Mouse (Mus musculus) midbrain, embryonic 15.5 days (tissue): ENCODE results near the gene Fgf4. TPM values are rescaled to one million over a fixed set of nuclear protein-coding genes. Genes with fewer than 3 reads are reported as not detected.

Source experiments
- ATAC-seq: fragments of 200-750 bp; cut with Nextera tagmentation; replicated peaks from 2 replicates; pipeline ENCODE4 v1.8.0; 2017; ENCODE audit warnings: moderate TSS enrichment
- H3K27ac ChIP-seq: fragments of 300-500 bp; sonication (generic); 2 replicates; pipeline ENCODE4 v1.5.1; 2015; ENCODE audit warnings: mild to moderate bottlenecking, inconsistent platforms
- H3K27me3 ChIP-seq: fragments of 300-500 bp; sonication (generic); replicated peaks from 2 replicates; pipeline ENCODE4 v1.6.1; 2015; ENCODE audit warnings: inconsistent platforms
- H3K36me3 ChIP-seq: fragments of 300-500 bp; sonication (generic); replicated peaks from 2 replicates; pipeline ENCODE4 v1.6.1; 2015; ENCODE audit warnings: inconsistent platforms
- H3K4me1 ChIP-seq: fragments of 300-500 bp; sonication (generic); 2 replicates; pipeline ENCODE4 v1.6.1; 2015; ENCODE audit warnings: inconsistent platforms
- H3K4me2 ChIP-seq: fragments of 300-500 bp; sonication (generic); 2 replicates; pipeline ENCODE4 v1.6.1; 2015; ENCODE audit warnings: inconsistent platforms, mild to moderate bottlenecking, moderate library complexity
- H3K4me3 ChIP-seq: fragments of 300-500 bp; sonication (generic); 2 replicates; pipeline ENCODE4 v1.5.1; 2015; ENCODE audit warnings: mild to moderate bottlenecking, inconsistent platforms
- H3K9ac ChIP-seq: fragments of 300-500 bp; sonication (generic); 2 replicates; pipeline ENCODE4 v1.6.1; 2015; ENCODE audit warnings: mild to moderate bottlenecking, inconsistent platforms
- H3K9me3 ChIP-seq: fragments of 300-500 bp; sonication (generic); 2 replicates; pipeline ENCODE4 v1.6.1; 2016; ENCODE audit warnings: inconsistent platforms
- WGBS: fragments of 180-500 bp; shearing (Covaris S2); methylation state at CpG from one replicate; pipeline ENCODE4 v1.1.7; 2015; ENCODE audit warnings: mixed read lengths; 5-methylcytosine and 5-hydroxymethylcytosine counted together
- polyA plus RNA-seq: library from polyadenylated mRNA; unstranded; fragments of >200 nt; fragmentation: Nextera tagmentation; extraction: Ambion mirVana; gene quantifications from 2 replicates; pipeline ENCODE4 v1.2.1, GENCODE M21; 2015

Fgf4 gene
- polyA plus RNA-seq: not detected in 2 replicates

GRCm38 (mm10) chr7:144847067-144847466 lies at the start of gene Fgf4:
Fgf4 (plus strand) TSS chr7:144847367.
- H3K36me3 ChIP-seq: no peaks in the 10 kb centered on the region
- H3K4me2 ChIP-seq: no peak within 1 kb of the TSS
- no peaks in the 10 kb centered on the region for H3K9me3 ChIP-seq
- H3K27ac ChIP-seq: no peak within 1 kb of the TSS
- ATAC-seq: no peak
- no peaks in the 10 kb centered on the region for H3K4me1 ChIP-seq
- no peaks in the 10 kb centered on the region for H3K27me3 ChIP-seq
- H3K4me3 ChIP-seq: no peak within 1 kb of the TSS
- H3K9ac ChIP-seq: no peak within 1 kb of the TSS

- Histone ChIP-seq H3K27ac (no peak overlapping the region), H3K4me2 (no peak overlapping the region), H3K4me1 (peaks cover 3% of the 10 kb centered on the region; the same call in 1 of the 2 replicates), H3K9ac (no peak overlapping the region), H3K4me3 (no peak overlapping the region), H3K9me3 (no peaks in the 10 kb centered on the region), H3K27me3 (0 out of 2 replicates have a peak, but pooled peaks cover 2% of the 10 kb centered on the region), H3K36me3 (no peaks in the 10 kb centered on the region)
- ATAC-seq: 0 out of 2 replicates have a peak, but pooled peaks have one; percentile 50
- WGBS: 56% methylated on average over 1 of the region's 1 CpGs
These were observed 48.7 kb upstream of the Fgf4 start for GRCm38 (mm10) chr7:144798471-144798870.

- 61% methylated on average over 6 of the region's 6 CpGs for WGBS
- H3K9ac ChIP-seq: no peak overlapping the region
These were observed 40.1 kb upstream of the Fgf4 start for GRCm38 (mm10) chr7:144807036-144807435.

GRCm38 (mm10) chr7:144807976-144808577 lies 39.1 kb upstream of the Fgf4 start:
- H3K36me3 ChIP-seq: no peaks in the 10 kb centered on the region
- H3K4me2 ChIP-seq: no peak overlapping the region
- H3K27me3 ChIP-seq: no peaks in the 10 kb centered on the region
- no peak overlapping the region for H3K9ac ChIP-seq
- ATAC-seq: no peak
- H3K27ac ChIP-seq: no peak overlapping the region
- no peak overlapping the region for H3K4me3 ChIP-seq
- 78% methylated on average over 4 of the region's 4 CpGs for WGBS
- no peaks in the 10 kb centered on the region for H3K9me3 ChIP-seq
- no peaks in the 10 kb centered on the region for H3K4me1 ChIP-seq

More at GRCm38 (mm10) chr7:144807036-144807435, 40.1 kb upstream of the Fgf4 start:
- no peak for ATAC-seq
- Histone ChIP-seq H3K9me3 (no peaks in the 10 kb centered on the region), H3K27ac (no peak overlapping the region), H3K4me1 (no peaks in the 10 kb centered on the region), H3K4me3 (no peak overlapping the region), H3K27me3 (0 out of 2 replicates have a peak, but pooled peaks cover 2% of the 10 kb centered on the region), H3K4me2 (no peak overlapping the region), H3K36me3 (no peaks in the 10 kb centered on the region)

- H3K9me3 ChIP-seq: no peaks in the 10 kb centered on the region
- H3K27me3 ChIP-seq: no peaks in the 10 kb centered on the region
- H3K36me3 ChIP-seq: no peaks in the 10 kb centered on the region
- no peak for ATAC-seq
- H3K4me2 ChIP-seq: no peak overlapping the region
- no peak overlapping the region for H3K9ac ChIP-seq
- no peaks in the 10 kb centered on the region for H3K4me1 ChIP-seq
- whole genome bisulfite sequencing: 41% methylated on average over 4 of the region's 4 CpGs
- H3K4me3 ChIP-seq: no peak overlapping the region
- no peak overlapping the region for H3K27ac ChIP-seq
These were observed 35.6 kb upstream of the Fgf4 start for GRCm38 (mm10) chr7:144811521-144811920.

DNA sequence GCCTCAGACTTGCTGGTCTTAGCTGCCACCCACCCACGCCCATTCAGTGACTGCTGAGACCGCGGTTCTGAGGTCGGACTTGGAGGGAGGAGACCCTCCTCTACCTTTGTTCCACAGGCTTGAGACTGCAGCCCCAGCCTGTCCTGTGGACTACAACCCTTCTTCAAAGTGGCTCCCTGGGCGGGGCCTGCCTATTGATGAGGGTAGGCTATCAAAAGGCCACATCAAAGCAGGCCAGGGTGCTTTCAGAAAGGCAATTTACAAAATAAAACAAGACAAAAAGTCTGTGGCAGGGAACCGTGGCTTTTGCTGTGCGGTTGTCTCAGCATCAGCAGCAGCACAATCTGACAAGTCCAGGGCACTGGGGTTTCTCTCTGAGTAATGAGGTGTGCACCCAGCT lies 25.3 kb upstream of the Fgf4 start:
- no peak for ATAC-seq
- no peaks in the 10 kb centered on the region; the same call in 1 of the 2 replicates for H3K9me3 ChIP-seq
- no peak overlapping the region for H3K27ac ChIP-seq
- H3K27me3 ChIP-seq: no peaks in the 10 kb centered on the region
- H3K9ac ChIP-seq: no peak overlapping the region
- no peak overlapping the region for H3K4me3 ChIP-seq
- WGBS: 37% methylated on average over 7 of the region's 7 CpGs
- H3K4me1 ChIP-seq: peaks cover 5% of the 10 kb centered on the region; the same call in 1 of the 2 replicates
- H3K4me2 ChIP-seq: no peak overlapping the region
- H3K36me3 ChIP-seq: no peaks in the 10 kb centered on the region

- no peak for ATAC-seq
- Histone ChIP-seq H3K4me1 (peaks cover 5% of the 10 kb centered on the region; the same call in 1 of the 2 replicates), H3K27ac (no peak overlapping the region), H3K27me3 (no peaks in the 10 kb centered on the region), H3K4me2 (no peak overlapping the region), H3K36me3 (no peaks in the 10 kb centered on the region), H3K4me3 (no peak overlapping the region), H3K9me3 (no peaks in the 10 kb centered on the region), H3K9ac (no peak overlapping the region)
- 92% methylated on average over 2 of the region's 2 CpGs for whole genome bisulfite sequencing
These were observed 23.2 kb upstream of the Fgf4 start for GRCm38 (mm10) chr7:144823988-144824387.

GRCm38 (mm10) chr7:144828369-144828768 lies 18.8 kb upstream of the Fgf4 start:
- no peaks in the 10 kb centered on the region for H3K36me3 ChIP-seq
- no peak overlapping the region for H3K4me3 ChIP-seq
- ATAC-seq: no peak
- H3K4me2 ChIP-seq: no peak overlapping the region
- no peak overlapping the region for H3K9ac ChIP-seq
- H3K4me1 ChIP-seq: peaks cover 3% of the 10 kb centered on the region; the same call in 1 of the 2 replicates
- H3K27me3 ChIP-seq: no peaks in the 10 kb centered on the region
- 40% methylated on average over 11 of the region's 11 CpGs for WGBS
- no peaks in the 10 kb centered on the region for H3K9me3 ChIP-seq
- H3K27ac ChIP-seq: no peak overlapping the region

- H3K36me3 ChIP-seq: no peaks in the 10 kb centered on the region
- no peaks in the 10 kb centered on the region for H3K9me3 ChIP-seq
- H3K27me3 ChIP-seq: peaks cover 63% of the 10 kb centered on the region
- no peak for ATAC-seq
- WGBS: 2% methylated on average over 39 of the region's 43 CpGs
- H3K4me2 ChIP-seq: peak within 1 kb of the TSS; percentile 65
- H3K27ac ChIP-seq: no peak within 1 kb of the TSS
- H3K4me3 ChIP-seq: peak within 1 kb of the TSS; percentile 42
- 0 out of 2 replicates have a peak within 1 kb of the TSS, but pooled peaks have one; percentile 12 for H3K9ac ChIP-seq
- H3K4me1 ChIP-seq: peaks cover 19% of the 10 kb centered on the region
These were observed 9.2 kb upstream of the Fgf4 start, which contains the start of gene Fgf3 for GRCm38 (mm10) chr7:144837891-144838488. Fgf3 (plus strand) TSS chr7:144838083.

- Histone ChIP-seq H3K27me3 (peaks cover 63% of the 10 kb centered on the region), H3K4me2 (peak overlapping the region; percentile 65), H3K9ac (0 out of 2 replicates have a peak overlapping the region, but pooled peaks have one; percentile 12), H3K36me3 (no peaks in the 10 kb centered on the region), H3K27ac (no peak overlapping the region), H3K4me1 (peaks cover 19% of the 10 kb centered on the region), H3K4me3 (peak overlapping the region; percentile 42), H3K9me3 (no peaks in the 10 kb centered on the region)
- WGBS: under 1% methylated on average over 94 of the region's 94 CpGs
- peak; percentile 56; the same call in 1 of the 2 replicates for ATAC-seq
These were observed 8.4 kb upstream of the Fgf4 start for GRCm38 (mm10) chr7:144838522-144839503.

DNA sequence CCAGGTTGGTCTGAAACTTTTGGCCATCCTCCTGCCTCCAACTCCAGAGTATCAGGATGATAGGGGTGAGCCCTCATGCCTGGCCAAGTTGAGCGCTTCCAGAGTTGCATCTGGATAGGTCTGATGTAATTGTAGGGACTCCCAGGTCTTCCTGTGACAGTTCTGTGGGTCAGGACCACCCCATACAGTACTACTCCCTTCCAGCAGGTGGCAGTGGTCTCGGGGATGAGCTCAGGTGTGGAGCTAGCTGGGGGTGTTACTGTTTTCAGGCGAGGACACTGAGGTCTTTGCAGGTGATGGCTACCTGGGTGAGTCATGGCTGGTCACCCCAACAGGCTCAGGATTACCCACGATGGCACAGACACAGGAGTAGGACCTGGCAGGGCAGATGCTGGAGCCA lies 1.0 kb upstream of the Fgf4 start:
- H3K4me3 ChIP-seq: no peak overlapping the region
- ATAC-seq: no peak
- WGBS: 18% methylated on average over 4 of the region's 4 CpGs

DNA sequence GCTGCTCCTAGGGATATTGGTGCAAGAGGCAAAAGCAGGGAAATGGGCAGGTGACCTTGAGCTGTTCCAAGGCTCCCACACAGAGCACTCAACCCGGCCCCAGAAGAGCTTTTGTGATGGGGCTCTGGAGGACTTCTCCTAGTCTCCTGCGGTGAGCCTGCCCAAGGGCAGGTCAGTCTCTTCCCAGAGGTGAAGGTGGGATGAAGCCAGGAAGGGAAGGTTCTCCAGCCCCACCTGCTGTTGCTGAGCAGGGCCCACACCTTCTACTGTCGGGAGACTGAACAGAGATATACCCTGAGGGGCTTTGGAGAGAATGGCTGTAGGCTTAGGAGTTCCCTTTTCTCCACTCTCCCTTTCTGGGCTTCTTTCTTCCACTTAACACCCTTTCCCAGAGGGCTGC lies 4.2 kb downstream of the Fgf4 start:
- Histone ChIP-seq H3K27ac (no peak overlapping the region), H3K4me3 (no peak overlapping the region), H3K4me1 (no peaks in the 10 kb centered on the region), H3K9me3 (no peaks in the 10 kb centered on the region), H3K36me3 (no peaks in the 10 kb centered on the region), H3K4me2 (no peak overlapping the region), H3K27me3 (no peaks in the 10 kb centered on the region), H3K9ac (no peak overlapping the region)
- ATAC-seq: no peak
- 52% methylated on average over 3 of the region's 3 CpGs for WGBS

More for the DNA sequence above, 1.0 kb upstream of the Fgf4 start:
- Histone ChIP-seq H3K4me1 (no peaks in the 10 kb centered on the region), H3K9ac (no peak overlapping the region), H3K4me2 (no peak overlapping the region), H3K27ac (no peak overlapping the region), H3K9me3 (no peaks in the 10 kb centered on the region), H3K27me3 (peaks cover 6% of the 10 kb centered on the region; the same call in 1 of the 2 replicates), H3K36me3 (no peaks in the 10 kb centered on the region)
